Mouse (Mus musculus) kidney, postnatal 0 days (tissue): ENCODE measurements around the gene Rassf8. TPM values are rescaled to one million over a fixed set of nuclear protein-coding genes. Genes with fewer than 3 reads are reported as not detected.

Experiments used
- ATAC-seq: fragments of 200-750 bp; cut with Nextera tagmentation; replicated peaks from 2 replicates; pipeline ENCODE4 v1.8.0; 2017; ENCODE audit warnings: low read depth, moderate number of reproducible peaks, moderate TSS enrichment, moderate library complexity; ENCODE audit not compliant: low FRiP score
- DNase-seq: peaks from one replicate; pipeline ENCODE4 v3.0.0-alpha.2; 2016; ENCODE audit warnings: low spot score
- H3K27ac ChIP-seq: fragments of 300-500 bp; sonication (generic); 2 replicates; pipeline ENCODE4 v1.5.1; 2014; ENCODE audit warnings: mild to moderate bottlenecking
- H3K27me3 ChIP-seq: fragments of 300-500 bp; sonication (generic); 2 replicates; pipeline ENCODE4 v1.6.1; 2014; ENCODE audit warnings: low read length, mixed read lengths; ENCODE audit not compliant: insufficient read depth
- H3K36me3 ChIP-seq: fragments of 300-500 bp; sonication (generic); 2 replicates; pipeline ENCODE4 v1.6.1; 2014; ENCODE audit warnings: low read length, mixed read lengths; ENCODE audit not compliant: insufficient read depth
- H3K4me1 ChIP-seq: fragments of 300-500 bp; sonication (generic); replicated peaks from 2 replicates; pipeline ENCODE4 v1.6.1; 2014; ENCODE audit warnings: antibody characterized with exemption, low read length, mixed read lengths; ENCODE audit not compliant: insufficient read depth
- H3K4me2 ChIP-seq: fragments of 300-500 bp; sonication (generic); 2 replicates; pipeline ENCODE4 v1.6.1; 2014; ENCODE audit warnings: mild to moderate bottlenecking, low read length, moderate library complexity, mixed read lengths
- H3K4me3 ChIP-seq: fragments of 300-500 bp; sonication (generic); replicated peaks from 2 replicates; pipeline ENCODE4 v1.5.1; 2014; ENCODE audit warnings: low read depth, low read length
- H3K9ac ChIP-seq: fragments of 300-500 bp; sonication (generic); 2 replicates; pipeline ENCODE4 v1.6.1; 2014; ENCODE audit warnings: low read depth, low read length
- H3K9me3 ChIP-seq: fragments of 300-500 bp; sonication (generic); replicated peaks from 2 replicates; pipeline ENCODE4 v1.6.1; 2016; ENCODE audit warnings: low read length, inconsistent platforms, mixed read lengths
- CTCF ChIP-seq: IDR thresholded peaks from 2 replicates; pipeline ENCODE4 v1.5.1; 2016; ENCODE audit warnings: antibody characterized with exemption, low read depth, mild to moderate bottlenecking, moderate library complexity
- WGBS: fragments of 180-500 bp; shearing (Covaris S2); extraction: QIAGEN DNeasy Blood & Tissue Kit; methylation state at CpG from one replicate; pipeline ENCODE4 v1.1.7; 2014; 5-methylcytosine and 5-hydroxymethylcytosine counted together
- polyA plus RNA-seq: library from polyadenylated mRNA; unstranded; fragments of >200 nt; fragmentation: Nextera tagmentation; extraction: Ambion mirVana; gene quantifications from 2 replicates; pipeline ENCODE4 v1.2.1, GENCODE M21; 2015

The Rassf8 gene
- polyA plus RNA-seq, 1 experiment from 2014 or later, result 10.3 TPM

DNA sequence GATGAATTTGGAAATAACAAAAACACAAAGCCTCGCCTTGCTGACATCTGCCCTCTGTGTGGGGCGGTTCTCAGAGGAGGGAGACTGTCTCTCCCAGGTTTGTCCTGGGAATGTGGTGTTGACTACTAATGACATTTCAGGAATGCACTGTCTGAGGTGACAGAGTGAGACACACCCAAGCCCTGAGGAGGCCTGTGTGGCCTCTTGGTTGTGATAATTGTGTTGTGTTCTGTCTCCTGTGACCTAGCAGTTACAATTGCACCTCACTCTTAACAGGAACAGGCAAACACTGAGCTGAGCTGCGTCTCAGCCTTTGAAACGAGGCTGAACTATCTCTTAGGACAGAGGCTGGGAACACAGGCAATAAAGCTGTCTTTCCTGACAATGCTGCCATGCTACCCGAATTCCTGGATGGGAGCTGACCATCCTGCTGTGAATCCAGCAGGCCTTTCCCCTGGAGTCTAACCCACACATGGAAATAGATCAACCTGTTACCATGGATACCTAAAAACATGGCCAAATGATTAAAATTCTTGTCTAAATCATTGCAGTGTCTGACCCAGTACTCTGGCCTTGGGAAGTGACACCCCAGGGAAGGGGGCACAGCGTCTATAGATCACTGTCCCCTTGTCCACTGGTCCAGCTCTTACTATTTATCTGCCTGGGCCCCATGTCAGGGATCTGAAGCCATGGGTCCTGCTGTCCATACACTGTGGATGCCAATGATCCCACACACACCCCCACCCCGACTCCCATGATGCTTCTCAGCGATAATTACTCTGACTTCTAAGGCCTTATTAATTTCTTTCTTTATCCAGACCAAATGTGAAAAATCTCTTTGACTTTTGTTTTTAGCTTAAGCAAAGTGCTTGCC lies 33.1 kb upstream of the Rassf8 start:
- H3K4me1 ChIP-seq, result no peaks in the 10 kb centered on the region
- H3K27me3 ChIP-seq, result no peaks in the 10 kb centered on the region
- no peak for ATAC-seq
- DNase-seq, result no peak
- WGBS, result 46% methylated on average over 8 of the region's 8 CpGs
- H3K36me3 ChIP-seq, result no peaks in the 10 kb centered on the region
- no peak overlapping the region for H3K4me2 ChIP-seq
- no peak overlapping the region for H3K4me3 ChIP-seq
- no peak for TF ChIP-seq CTCF
- H3K9ac ChIP-seq, result no peak overlapping the region
- H3K9me3 ChIP-seq, result no peaks in the 10 kb centered on the region
- H3K27ac ChIP-seq, result 0 out of 2 replicates have a peak overlapping the region, but pooled peaks have one; percentile 8

DNA sequence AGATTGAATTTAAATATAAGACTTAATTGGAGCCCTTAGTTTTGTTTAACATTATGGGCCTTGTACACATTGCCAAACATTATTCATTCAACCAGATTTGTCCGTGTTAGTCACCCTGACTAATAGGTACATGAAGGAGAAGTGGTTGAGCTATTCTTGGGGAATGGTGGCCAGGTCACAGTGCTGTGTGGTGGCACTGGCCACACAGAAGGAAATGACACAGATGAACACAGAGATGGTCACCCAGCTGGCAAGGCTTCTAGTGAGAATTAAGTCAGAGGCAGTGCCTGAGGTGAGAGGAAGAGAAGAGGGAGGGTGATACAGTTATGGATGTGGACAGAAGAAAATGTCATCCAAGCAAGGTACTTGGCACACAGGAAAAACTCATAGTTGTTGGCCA lies 32.4 kb upstream of the Rassf8 start:
- 54% methylated on average over 1 of the region's 1 CpGs for WGBS
- no peaks in the 10 kb centered on the region for H3K27me3 ChIP-seq
- TF ChIP-seq CTCF, result no peak
- H3K4me1 ChIP-seq, result no peaks in the 10 kb centered on the region
- H3K4me2 ChIP-seq, result no peak overlapping the region
- no peaks in the 10 kb centered on the region for H3K9me3 ChIP-seq
- ATAC-seq (no peak), DNase-seq (no peak)
- no peak overlapping the region for H3K9ac ChIP-seq
- no peak overlapping the region for H3K4me3 ChIP-seq
- H3K36me3 ChIP-seq, result no peaks in the 10 kb centered on the region
- no peak overlapping the region for H3K27ac ChIP-seq

DNA sequence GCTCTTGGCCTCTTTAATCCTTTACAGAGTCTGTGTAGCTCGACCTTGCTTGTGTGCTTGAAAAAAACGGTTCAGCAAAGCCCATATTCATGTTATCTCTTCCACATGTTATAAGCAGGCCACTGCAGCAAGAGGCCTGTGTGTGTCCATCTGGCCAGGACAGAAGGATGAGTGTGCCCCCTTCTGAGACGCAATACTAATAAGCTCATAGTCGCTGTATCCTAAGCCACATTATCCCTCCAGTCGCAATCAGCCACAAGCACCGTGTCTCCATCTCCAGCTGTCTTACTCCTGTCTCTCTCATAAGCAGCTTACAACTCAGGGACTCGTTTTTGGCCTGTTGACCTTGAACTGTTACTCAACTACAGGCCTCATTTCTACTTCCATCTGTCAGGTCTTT lies 24.0 kb upstream of the Rassf8 start:
- no peak for DNase-seq
- no peak for ATAC-seq
- no peaks in the 10 kb centered on the region for H3K9me3 ChIP-seq
- no peak overlapping the region for H3K9ac ChIP-seq
- no peak for TF ChIP-seq CTCF
- H3K4me3 ChIP-seq, result no peak overlapping the region
- no peak overlapping the region for H3K4me2 ChIP-seq
- no peak overlapping the region for H3K27ac ChIP-seq
- no peaks in the 10 kb centered on the region for H3K27me3 ChIP-seq
- H3K36me3 ChIP-seq, result no peaks in the 10 kb centered on the region
- WGBS, result 76% methylated on average over 7 of the region's 7 CpGs
- H3K4me1 ChIP-seq, result no peaks in the 10 kb centered on the region

DNA sequence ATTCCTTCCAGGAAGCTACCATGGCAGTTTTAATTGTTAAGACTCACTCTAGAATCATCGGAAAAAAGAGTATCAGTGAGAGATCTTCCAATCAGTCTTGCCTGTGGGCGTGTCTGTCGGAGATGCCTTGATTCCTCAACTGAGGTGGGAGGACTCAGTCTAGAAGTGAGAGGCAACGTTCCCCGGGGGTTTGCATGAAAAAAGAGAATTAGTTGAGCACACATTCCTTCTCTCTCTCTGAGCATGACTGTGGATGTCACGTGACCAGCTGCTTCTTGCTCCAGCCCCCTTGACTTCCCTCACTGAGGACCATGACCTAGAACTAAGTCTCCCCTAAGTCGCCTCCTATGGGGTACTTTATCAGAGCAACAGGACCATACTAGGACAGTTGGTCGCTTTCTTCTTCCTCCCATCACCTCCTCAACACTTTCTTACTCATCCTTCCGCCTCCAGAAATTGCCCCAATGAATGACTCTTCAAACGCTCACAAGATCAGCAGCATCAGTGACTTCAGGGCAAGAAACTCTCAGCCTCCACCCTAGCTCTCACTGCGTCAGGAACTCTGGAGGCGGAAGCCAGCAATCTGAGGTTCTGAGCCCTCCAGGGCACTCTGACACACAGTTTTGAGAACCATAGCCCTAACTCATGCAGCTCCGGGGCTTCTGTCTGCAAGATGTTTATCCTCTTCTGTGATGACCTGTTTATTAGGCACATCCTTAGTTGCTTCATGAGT lies 23.3 kb upstream of the Rassf8 start:
- WGBS, result 70% methylated on average over 13 of the region's 13 CpGs
- Histone ChIP-seq H3K9me3 (no peaks in the 10 kb centered on the region), H3K27me3 (no peaks in the 10 kb centered on the region), H3K4me1 (no peaks in the 10 kb centered on the region), H3K27ac (no peak overlapping the region), H3K4me2 (no peak overlapping the region), H3K9ac (no peak overlapping the region), H3K36me3 (no peaks in the 10 kb centered on the region), H3K4me3 (no peak overlapping the region)
- no peak for TF ChIP-seq CTCF
- DNase-seq, result no peak
- no peak for ATAC-seq

DNA sequence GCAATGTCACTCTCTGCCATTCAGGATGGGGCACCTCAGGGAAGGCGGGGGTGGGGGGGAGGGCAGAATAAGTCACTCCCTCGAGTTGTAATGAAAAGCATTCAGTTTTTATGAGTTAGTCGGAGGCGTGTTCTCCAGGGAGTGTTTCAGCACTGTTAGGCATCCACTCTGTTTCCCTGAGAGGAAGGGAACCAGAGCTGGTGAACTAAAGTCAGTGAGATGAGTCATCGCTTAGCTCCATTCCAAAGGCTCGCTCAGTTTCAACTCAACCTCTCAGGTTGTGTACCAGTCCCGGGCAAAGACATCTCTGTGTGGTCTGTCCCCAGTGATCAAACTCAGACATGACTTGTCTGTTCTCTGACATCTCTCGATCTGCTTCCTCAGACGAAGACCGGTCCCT lies 20.7 kb upstream of the Rassf8 start:
- no peak for TF ChIP-seq CTCF
- DNase-seq (no peak), ATAC-seq (no peak)
- Histone ChIP-seq H3K36me3 (no peaks in the 10 kb centered on the region), H3K9me3 (no peaks in the 10 kb centered on the region), H3K4me2 (no peak overlapping the region), H3K9ac (no peak overlapping the region), H3K27ac (no peak overlapping the region), H3K27me3 (no peaks in the 10 kb centered on the region), H3K4me1 (no peaks in the 10 kb centered on the region), H3K4me3 (no peak overlapping the region)
- 59% methylated on average over 10 of the region's 10 CpGs for WGBS

DNA sequence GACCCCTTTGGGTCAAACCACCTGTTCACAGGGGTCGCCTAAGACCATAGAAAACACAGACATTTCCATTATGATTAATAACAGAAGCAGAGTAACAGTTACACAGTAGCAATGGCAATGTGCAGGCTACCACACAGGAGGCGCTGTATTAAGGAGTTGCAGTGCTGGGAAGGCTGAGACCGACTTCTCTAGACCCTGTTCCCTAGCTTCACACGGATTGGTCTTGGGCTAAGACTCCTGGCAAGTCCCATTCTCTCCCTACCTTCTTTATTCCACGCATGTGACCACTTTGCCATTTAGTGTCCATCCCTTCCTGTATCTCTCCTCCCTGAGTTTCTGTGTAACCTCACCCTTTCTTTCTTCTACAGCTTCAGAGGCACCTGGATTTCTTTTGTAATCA lies 19.6 kb upstream of the Rassf8 start:
- ATAC-seq (no peak), DNase-seq (no peak)
- H3K27me3 ChIP-seq, result no peaks in the 10 kb centered on the region
- no peak overlapping the region for H3K4me2 ChIP-seq
- WGBS, result 68% methylated on average over 5 of the region's 5 CpGs
- no peaks in the 10 kb centered on the region for H3K9me3 ChIP-seq
- no peak overlapping the region for H3K9ac ChIP-seq
- no peak overlapping the region for H3K4me3 ChIP-seq
- no peaks in the 10 kb centered on the region for H3K36me3 ChIP-seq
- no peaks in the 10 kb centered on the region for H3K4me1 ChIP-seq
- no peak for TF ChIP-seq CTCF
- H3K27ac ChIP-seq, result no peak overlapping the region
